Mouse (Mus musculus) cerebellum, adult 2 months (tissue): Measurements from ENCODE around the gene Cyp1a1. TPM values are rescaled to one million over a fixed set of nuclear protein-coding genes. Genes with fewer than 3 reads are reported as not detected.
"Not testable (repeated sequence)": the region's sequence is repeated elsewhere in the genome, so short reads cannot be mapped to it uniquely, and the experiment has no call there.

Experiments
- DNase-seq, 2 experiments: peaks; one replicate each; pipeline ENCODE4 v3.0.0; 2021
- H3K27ac ChIP-seq: fragments of 200-500 bp; 2 replicates; pipeline ENCODE4 v1.5.1; 2012; ENCODE audit warnings: low read length, control low read depth, inconsistent platforms; ENCODE audit not compliant: insufficient read depth
- H3K27me3 ChIP-seq: fragments of 200-500 bp; 2 replicates; pipeline ENCODE4 v1.6.1; 2012; ENCODE audit warnings: inconsistent platforms, mild to moderate bottlenecking, low read length, moderate library complexity; ENCODE audit not compliant: control insufficient read depth, insufficient read depth
- H3K4me1 ChIP-seq: fragments of 200-500 bp; 2 replicates; pipeline ENCODE4 v1.6.1; 2011; ENCODE audit warnings: low read length; ENCODE audit not compliant: control insufficient read depth, insufficient read depth
- H3K4me3 ChIP-seq: fragments of 200-500 bp; replicated peaks from 2 replicates; pipeline ENCODE3; 2011; ENCODE audit warnings: mild to moderate bottlenecking, low read depth, low read length, control low read depth; ENCODE audit not compliant: insufficient read depth
- CTCF ChIP-seq: fragments of 200-500 bp; IDR thresholded peaks from 2 replicates; pipeline ENCODE4 v1.5.1; 2011; ENCODE audit warnings: low read depth, mild to moderate bottlenecking, control low read depth, low read length, moderate library complexity, borderline replicate concordance; ENCODE audit not compliant: insufficient read depth
- POLR2A ChIP-seq: fragments of 200-500 bp; IDR thresholded peaks from 2 replicates; pipeline ENCODE4 v1.6.1; 2011; ENCODE audit warnings: low read length, control low read depth, borderline replicate concordance; ENCODE audit not compliant: insufficient read depth
- WGBS: fragments of 180-500 bp; shearing (Covaris S2); methylation state at CpG from one replicate; pipeline ENCODE4 v1.1.7; 2018; 5-methylcytosine and 5-hydroxymethylcytosine counted together
- polyA plus RNA-seq: library from polyadenylated mRNA; depleted of rRNA; stranded (reverse); fragments of >200 nt; gene quantifications from 2 replicates; pipeline ENCODE4 v1.2.3, GENCODE M21; 2012

Gene Cyp1a1
- polyA plus RNA-seq, 1 experiment, result 0.10 TPM

DNA sequence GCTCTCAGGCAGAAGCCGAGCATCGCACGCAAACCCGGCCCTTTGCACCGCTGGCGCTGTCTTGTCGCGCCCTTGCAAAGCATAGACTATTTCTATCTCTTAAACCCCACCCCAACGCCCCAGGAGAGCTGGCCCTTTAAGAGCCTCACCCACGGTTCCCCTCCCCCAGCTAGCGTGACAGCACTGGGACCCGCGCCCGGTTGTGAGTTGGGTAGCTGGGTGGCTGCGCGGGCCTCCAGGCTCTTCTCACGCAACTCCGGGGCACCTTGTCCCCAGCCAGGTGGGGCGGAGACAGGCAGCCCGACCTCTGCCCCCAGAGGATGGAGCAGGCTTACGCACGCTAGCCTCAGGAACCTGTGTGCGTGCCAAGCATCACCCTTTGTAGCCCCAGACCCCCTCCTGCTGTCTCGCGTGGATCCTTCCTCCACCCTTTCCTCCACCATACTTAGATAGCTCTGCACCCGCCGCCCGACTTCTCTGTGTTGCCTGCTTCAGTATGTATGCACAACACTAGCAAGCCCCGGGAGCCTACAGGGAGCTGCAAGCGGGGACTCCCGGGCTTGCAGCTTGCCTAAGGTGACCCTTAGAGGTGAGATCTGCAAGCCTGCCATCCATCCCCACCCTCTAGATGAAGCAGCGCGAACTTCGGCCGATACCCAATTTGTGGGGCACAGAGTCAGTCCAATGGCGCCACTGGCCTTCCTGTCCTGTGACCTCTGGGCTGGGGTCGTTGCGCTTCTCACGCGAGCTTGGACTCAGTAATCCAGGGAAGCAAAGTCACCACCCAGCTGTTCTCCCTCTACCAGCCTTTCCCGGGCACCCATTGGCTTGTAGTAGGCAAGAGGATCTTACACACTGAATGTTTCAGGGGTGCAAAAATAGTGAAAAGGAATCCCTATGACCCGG, 8.9 kb downstream of the Cyp1a1 start:
- H3K27ac ChIP-seq, result no peak overlapping the region

GRCm38 (mm10) chr9:57697380-57697779, 9.7 kb downstream of the Cyp1a1 start:
- H3K4me3 ChIP-seq, result no peak overlapping the region
- no peak for DNase-seq
- no peaks in the 10 kb centered on the region for H3K4me1 ChIP-seq
- 62% methylated on average over 4 of the region's 4 CpGs for WGBS
- H3K27ac ChIP-seq, result no peak overlapping the region
- TF ChIP-seq POLR2A, result no peak
- no peak for TF ChIP-seq CTCF
- no peaks in the 10 kb centered on the region for H3K27me3 ChIP-seq

More for the DNA sequence above, 8.9 kb downstream of the Cyp1a1 start:
- TF ChIP-seq POLR2A (no peak), CTCF (no peak)
- 4% methylated on average over 42 of the region's 42 CpGs for WGBS
- peak; percentile 70 to 78 for DNase-seq
- no peaks in the 10 kb centered on the region for H3K27me3 ChIP-seq
- H3K4me1 ChIP-seq, result no peaks in the 10 kb centered on the region
- peak overlapping the region; percentile 77 for H3K4me3 ChIP-seq

- DNase-seq, result no peak
- WGBS, result 63% methylated on average over 1 of the region's 1 CpGs
- no peak for TF ChIP-seq POLR2A
- no peak for TF ChIP-seq CTCF
These were observed 10.9 kb downstream of the Cyp1a1 start for GRCm38 (mm10) chr9:57698466-57699150.

DNA sequence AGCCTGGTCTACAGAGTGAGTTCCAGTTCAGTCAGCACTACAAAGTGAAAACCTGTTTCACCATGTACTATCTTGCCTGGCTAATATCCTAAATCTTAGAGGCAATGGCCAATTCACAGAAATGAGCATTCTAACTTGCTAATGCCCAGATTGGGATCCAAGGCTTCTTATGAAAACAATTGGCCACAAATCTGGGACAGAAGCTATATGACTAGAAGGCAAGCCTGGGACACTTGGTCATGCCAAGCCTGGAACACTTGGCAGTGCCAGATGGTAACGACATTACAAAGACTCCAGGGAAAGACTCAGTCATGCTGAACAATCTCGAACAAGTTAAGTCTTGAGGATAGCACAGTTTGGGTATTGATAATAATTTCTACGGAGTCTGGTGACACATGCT, 18.8 kb downstream of the Cyp1a1 start:
- 27% methylated on average over 3 of the region's 3 CpGs for WGBS
- TF ChIP-seq POLR2A, result no peak

More at GRCm38 (mm10) chr9:57698466-57699150, 10.9 kb downstream of the Cyp1a1 start:
- Histone ChIP-seq H3K27me3 (no peaks in the 10 kb centered on the region), H3K4me3 (no peak overlapping the region), H3K27ac (no peak overlapping the region), H3K4me1 (no peaks in the 10 kb centered on the region)

GRCm38 (mm10) chr9:57708068-57708719, 20.5 kb downstream of the Cyp1a1 start, which contains the start of gene Edc3:
TSS of gene Edc3 (plus strand) at chr9:57708540.
- Histone ChIP-seq H3K4me1 (no peaks in the 10 kb centered on the region), H3K27me3 (no peaks in the 10 kb centered on the region), H3K4me3 (peak within 1 kb of the TSS; percentile 70), H3K27ac (peak within 1 kb of the TSS; percentile 85)
- under 1% methylated on average over 23 of the region's 23 CpGs for WGBS
- peak; percentile 84 for DNase-seq
- peak; percentile 77; the same call in 1 of the 2 replicates for TF ChIP-seq POLR2A
- TF ChIP-seq CTCF, result no peak

More for the DNA sequence above, 18.8 kb downstream of the Cyp1a1 start:
- peak in 1 of 2 experiments; percentile 13 for DNase-seq
- Histone ChIP-seq H3K27ac (no peak overlapping the region), H3K4me3 (no peak overlapping the region), H3K27me3 (no peaks in the 10 kb centered on the region), H3K4me1 (no peaks in the 10 kb centered on the region)

GRCm38 (mm10) chr9:57708720-57709274, 21.1 kb downstream of the Cyp1a1 start:
- TF ChIP-seq POLR2A, result no peak
- no peak for TF ChIP-seq CTCF
- H3K4me1 ChIP-seq, result no peaks in the 10 kb centered on the region
- H3K4me3 ChIP-seq, result peak overlapping the region; percentile 70
- H3K27ac ChIP-seq, result peak overlapping the region; percentile 85
- WGBS, result 2% methylated on average over 38 of the region's 39 CpGs
- no peaks in the 10 kb centered on the region for H3K27me3 ChIP-seq
- peak; percentile 54 to 63 for DNase-seq

GRCm38 (mm10) chr9:57710214-57710613, 22.5 kb downstream of the Cyp1a1 start:
- WGBS, result 83% methylated on average over 5 of the region's 5 CpGs
- H3K4me1 ChIP-seq, DNase-seq, H3K4me3 ChIP-seq, H3K27me3 ChIP-seq, H3K27ac ChIP-seq: not testable (repeated sequence)
